Mouse (Mus musculus) urinary bladder, postnatal 36 days (tissue): ENCODE measurements around the gene Sh3bgrl2.

Experiments
- DNase-seq, 2 experiments: peaks; one replicate each; pipeline ENCODE4 v3.0.0; 2022; ENCODE audit warnings: low spot score in 2 of 2, mixed read lengths in 1 of 2

Gene Sh3bgrl2

DNA sequence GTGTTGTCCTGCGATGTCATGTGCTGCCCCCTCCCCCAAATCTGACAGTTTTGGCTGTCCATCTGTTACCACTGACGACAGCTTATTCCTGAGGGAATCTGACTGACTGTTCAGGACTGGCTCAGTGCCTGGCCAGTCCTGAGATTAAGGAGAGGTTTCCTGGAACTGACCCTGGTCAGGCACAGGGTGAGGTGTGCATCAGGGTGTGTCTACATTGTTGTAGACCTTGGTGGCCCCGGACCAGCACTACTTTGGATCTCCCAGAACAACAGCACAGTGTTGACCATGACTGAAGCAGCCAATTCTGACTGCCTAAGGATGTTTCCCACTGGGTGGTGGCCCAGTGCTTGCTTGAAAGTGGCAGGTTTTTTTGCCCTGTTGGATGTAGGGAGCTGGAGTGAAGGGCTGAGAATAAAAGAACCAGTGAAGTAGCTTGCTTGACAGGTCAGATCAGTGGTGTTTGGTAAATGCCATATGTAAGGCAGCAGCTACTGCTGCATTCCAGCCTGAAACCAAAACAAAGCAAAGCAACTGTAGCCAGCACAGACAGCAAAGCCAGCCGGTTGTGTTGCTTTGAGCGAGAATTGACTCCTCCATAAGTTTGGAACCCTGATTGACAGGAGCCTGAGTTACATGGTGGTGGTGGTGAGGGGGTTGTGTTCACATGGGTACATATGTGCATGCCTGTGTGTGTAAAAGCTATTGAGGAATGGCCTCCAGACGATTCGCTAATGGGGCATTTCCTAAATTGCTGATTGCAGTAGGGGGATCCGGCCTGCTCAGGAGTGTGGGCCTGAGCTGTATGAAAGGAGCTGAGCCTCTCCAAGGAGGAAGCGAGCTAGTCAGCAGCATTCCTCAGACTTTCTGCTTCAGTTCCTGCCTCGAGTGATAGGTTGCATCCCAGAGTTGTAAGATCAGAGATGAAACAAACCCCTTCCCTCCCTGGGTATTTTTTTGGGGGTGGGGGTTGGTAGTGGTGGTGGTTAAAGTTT lies 8.9 kb downstream of the Sh3bgrl2 start:
- DNase-seq = peak in 1 of 2 experiments; percentile 18

DNA sequence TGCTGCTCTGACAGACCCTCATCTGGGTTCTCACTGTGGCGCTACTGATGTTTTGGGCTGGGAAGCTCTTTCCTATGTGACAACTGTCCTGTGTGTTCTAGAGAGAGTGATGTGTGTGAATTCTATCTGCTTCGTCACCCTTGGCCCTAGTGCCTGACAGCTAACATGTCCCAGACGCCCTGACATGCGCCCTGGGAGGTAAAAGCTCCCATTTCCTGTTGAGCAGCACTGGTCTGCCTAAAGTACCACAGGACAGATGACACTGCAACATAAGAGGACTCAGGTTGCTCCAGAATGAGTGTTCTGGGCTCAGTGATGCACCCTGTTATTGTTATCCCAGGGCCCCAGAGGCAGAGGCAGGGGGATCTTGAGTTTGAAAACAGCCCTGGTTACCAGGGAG lies 12.5 kb downstream of the Sh3bgrl2 start:
- no peak for DNase-seq

GRCm38 (mm10) chr9:83562889-83563288 lies 14.8 kb downstream of the Sh3bgrl2 start:
- no peak for DNase-seq

DNA sequence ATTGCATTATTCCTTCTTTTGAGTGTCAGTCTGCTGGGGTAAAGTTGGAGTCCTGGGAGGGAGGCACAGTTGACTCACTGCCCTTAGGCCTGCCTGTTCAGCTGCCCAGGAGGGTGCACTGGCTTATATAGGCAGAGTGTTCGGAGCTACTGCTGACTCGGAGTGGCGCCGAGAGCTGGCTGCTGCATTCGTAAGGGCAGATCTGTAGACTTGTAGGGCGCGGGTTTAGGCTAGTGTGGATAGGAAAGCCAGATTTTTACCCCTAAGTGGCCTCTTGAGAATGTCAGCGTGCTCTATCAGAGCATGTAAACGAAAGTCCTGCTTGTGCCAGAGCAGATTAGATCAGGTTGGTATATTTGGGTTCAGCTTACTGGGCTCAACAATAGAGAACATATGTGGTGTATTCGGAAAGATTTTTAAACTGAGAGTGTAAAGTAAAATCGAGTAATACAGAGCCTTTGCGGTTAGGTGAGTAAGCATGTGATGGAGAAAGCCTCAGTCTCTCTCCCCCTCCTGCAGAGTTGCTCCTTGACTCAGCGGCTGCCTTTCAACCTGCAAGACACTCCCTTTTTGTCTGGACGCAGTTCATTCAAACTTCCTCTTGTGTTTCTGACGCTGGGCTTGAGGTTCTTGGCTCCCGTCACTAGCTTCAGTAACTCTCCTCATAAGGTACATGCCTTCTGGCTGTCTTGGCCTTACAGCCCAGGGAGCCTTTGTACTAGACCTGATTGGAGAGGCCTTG lies 15.9 kb downstream of the Sh3bgrl2 start:
- peak in 1 of 2 experiments; percentile 28 for DNase-seq

GRCm38 (mm10) chr9:83564934-83565652 lies 17.0 kb downstream of the Sh3bgrl2 start:
- DNase-seq = no peak

GRCm38 (mm10) chr9:83566141-83566540 lies 18.0 kb downstream of the Sh3bgrl2 start:
- DNase-seq = no peak

DNA sequence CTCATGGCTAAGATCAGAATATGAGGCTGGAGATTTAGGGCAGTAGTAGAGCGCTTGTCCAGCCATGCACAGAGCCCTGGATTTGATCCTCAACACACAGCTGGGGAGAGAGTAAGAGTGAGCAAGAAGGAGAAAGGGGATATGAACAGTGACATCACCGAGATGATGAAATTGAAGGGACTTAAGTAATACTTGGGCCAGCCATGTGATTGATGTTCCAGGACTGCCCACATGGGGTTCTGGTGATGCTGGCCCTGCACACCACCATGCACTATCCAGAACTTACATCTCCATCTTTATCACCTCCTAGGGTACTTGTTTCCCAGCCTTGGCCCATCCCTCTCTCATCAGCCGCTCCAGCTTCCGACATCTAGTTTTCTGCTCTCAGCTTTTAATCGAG lies 20.0 kb downstream of the Sh3bgrl2 start:
- no peak for DNase-seq

DNA sequence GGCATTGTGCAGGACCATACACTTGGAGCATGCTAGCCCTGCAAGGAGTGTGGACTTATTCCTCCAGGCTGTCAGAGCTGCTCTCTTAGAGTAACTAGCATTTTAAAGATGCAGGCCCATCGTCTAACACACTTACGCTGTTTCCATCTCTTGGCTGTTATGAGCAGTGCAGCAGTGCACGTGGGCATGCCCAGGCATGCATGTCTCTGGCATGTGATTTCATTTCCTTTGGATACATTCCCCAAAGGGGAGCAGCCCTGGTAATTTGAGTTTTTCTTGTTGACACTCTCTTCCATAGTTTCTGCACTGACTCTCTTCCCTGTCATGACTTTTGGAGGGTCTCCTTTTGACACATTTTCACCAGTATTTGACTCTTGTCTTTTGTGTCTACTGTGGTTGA lies 20.8 kb downstream of the Sh3bgrl2 start:
- no peak for DNase-seq

- no peak for DNase-seq
Observed at GRCm38 (mm10) chr9:83569898-83570297, 21.8 kb downstream of the Sh3bgrl2 start.

- no peak for DNase-seq
Observed at GRCm38 (mm10) chr9:83571315-83571714, 23.2 kb downstream of the Sh3bgrl2 start.

- DNase-seq = no peak
Observed at GRCm38 (mm10) chr9:83572326-83572725, 24.2 kb downstream of the Sh3bgrl2 start.

- no peak for DNase-seq
Observed at GRCm38 (mm10) chr9:83572870-83573269, 24.7 kb downstream of the Sh3bgrl2 start.

DNA sequence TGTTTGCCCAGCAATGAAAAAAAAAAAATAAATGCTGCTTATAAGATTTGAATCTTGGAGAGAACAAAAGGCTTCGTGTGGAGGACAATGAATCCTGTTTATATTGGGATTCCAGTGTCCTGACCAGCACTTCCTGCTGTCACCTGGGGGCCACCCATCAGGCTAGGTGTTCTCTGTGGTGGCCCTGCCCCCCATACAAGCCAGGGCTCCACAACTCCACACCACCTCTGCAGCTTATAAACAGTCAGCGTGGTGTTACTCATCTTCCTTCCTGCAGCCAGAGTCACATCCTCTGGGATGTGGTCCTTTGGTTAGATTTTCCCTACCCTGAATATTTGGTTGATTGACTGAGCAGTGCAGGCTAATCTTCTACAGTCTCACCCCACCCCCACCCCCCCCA lies 25.5 kb downstream of the Sh3bgrl2 start:
- no peak for DNase-seq

DNA sequence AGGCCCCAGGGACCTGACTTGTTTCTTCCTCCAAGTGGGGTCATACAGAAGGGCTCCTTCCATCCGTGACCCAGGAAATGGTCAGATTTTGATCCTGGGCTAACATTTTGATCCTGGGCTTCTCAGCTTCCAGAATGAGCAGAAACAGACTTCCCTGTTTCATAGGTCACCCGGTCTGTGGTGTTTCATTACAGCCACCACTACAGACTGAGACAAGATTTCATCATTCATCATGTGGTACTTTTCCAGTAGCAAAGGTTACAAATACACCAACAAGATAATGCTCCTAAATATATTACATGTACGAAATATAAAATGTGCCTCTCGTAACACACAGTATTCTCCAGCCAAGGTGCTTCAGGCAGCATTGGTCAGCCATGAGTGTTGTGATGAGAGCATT lies 27.3 kb downstream of the Sh3bgrl2 start:
- no peak for DNase-seq

- no peak for DNase-seq
Observed at GRCm38 (mm10) chr9:83576018-83576688, 28.0 kb downstream of the Sh3bgrl2 start.

DNA sequence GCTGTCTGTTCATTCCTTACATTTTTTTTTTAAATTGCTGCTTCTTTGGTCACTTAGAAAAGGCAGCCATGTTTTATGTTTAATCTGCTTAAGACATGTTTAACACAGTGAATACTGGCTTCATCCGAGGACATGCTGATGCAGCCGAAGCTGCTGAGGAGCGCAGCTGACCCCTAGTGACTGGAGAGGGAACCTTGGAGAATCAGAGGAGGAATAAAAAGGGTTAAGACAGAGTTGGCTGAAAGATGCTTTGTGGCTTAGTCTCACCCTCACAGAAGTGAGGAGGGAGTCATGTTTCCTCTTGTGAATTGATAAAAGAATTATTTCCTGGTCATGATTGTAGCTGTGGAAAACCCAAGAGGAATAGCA lies 28.5 kb downstream of the Sh3bgrl2 start:
- no peak for DNase-seq

GRCm38 (mm10) chr9:83577260-83577659 lies 29.1 kb downstream of the Sh3bgrl2 start:
- DNase-seq = no peak

- DNase-seq = no peak
Observed at GRCm38 (mm10) chr9:83579049-83579448, 30.9 kb downstream of the Sh3bgrl2 start.

GRCm38 (mm10) chr9:83582748-83583147 lies 34.6 kb downstream of the Sh3bgrl2 start:
- DNase-seq = no peak

- DNase-seq = no peak
Observed at GRCm38 (mm10) chr9:83586316-83587050, 38.4 kb downstream of the Sh3bgrl2 start.

DNA sequence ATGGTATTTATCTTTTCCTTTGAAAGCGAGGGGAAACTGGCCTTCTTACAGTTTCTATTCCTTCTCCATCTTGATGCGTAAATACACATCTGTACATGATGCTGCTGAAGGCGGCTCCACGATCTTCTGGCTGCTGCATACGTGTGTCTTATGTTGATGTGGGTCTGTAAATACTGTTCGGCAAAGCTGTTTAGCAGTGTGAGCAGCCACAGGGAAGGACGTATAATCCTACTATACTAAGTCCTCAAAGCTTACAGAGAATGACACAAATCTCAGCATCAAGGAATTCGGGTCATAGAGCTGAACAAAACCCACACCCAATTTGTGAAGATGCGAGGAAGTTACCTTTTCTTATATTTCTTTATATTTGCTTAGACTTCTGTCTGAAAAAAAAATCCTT lies 39.0 kb downstream of the Sh3bgrl2 start:
- DNase-seq = no peak
